Comparison of ENCODE assay signal across 10 mouse cellular contexts in genomic region chr2:158258005-158258418, GRCm38 (mm10). TPM values are rescaled to one million over a fixed set of nuclear protein-coding genes. Genes with fewer than 3 reads are reported as not detected.
DNase-seq lines count a peak whose midpoint lies in the region; ATAC-seq and TF ChIP-seq lines count a peak whose summit lies in the region.
"Had no signal": no experiment of that assay in that cellular context is flagged by ENCODE, and none has a peak within 500 bp of the region (broad histone marks: within the 10 kb centered on the region; RNA-seq: fewer than 3 reads in every experiment).

Gene Bpi, plus strand, starts transcription at chr2:158258094.

- no peaks in the 10 kb centered on the region for H3K9me3 ChIP-seq in kidney, embryonic 16.5 days (ENCODE audit: low read length)
- no peaks in the 10 kb centered on the region for H3K9me3 ChIP-seq in embryonic facial prominence, embryonic 14.5 days (ENCODE audit: control insufficient read depth, low read length)
- no peaks in the 10 kb centered on the region for H3K9me3 ChIP-seq in megakaryocyte, embryonic 14.5 days

- no peaks in the 10 kb centered on the region for H3K36me3 ChIP-seq in kidney, embryonic 16.5 days (ENCODE audit: insufficient read depth, low read length)
- H3K36me3 ChIP-seq in kidney, adult 2 months (ENCODE audit: control insufficient read depth, insufficient read depth, low read length) = no peaks in the 10 kb centered on the region
- no peaks in the 10 kb centered on the region for H3K36me3 ChIP-seq in embryonic facial prominence, embryonic 14.5 days (ENCODE audit: control insufficient read depth, insufficient read depth, low read length)
- no peaks in the 10 kb centered on the region for H3K36me3 ChIP-seq in megakaryocyte, embryonic 14.5 days (replicated peaks; ENCODE audit: low read length)

- peak within 1 kb of the TSS; percentile 34; the same call in 1 of the 2 replicates for H3K9ac ChIP-seq in kidney, embryonic 16.5 days (replicated peaks; ENCODE audit: low read length)
- no peak within 1 kb of the TSS; the same call in 1 of the 2 replicates for H3K9ac ChIP-seq in embryonic facial prominence, embryonic 14.5 days (ENCODE audit: low read depth, low read length)

- H3K4me2 ChIP-seq in kidney, embryonic 16.5 days (replicated peaks; ENCODE audit: low read depth, low read length) = peak within 1 kb of the TSS; percentile 42
- peak within 1 kb of the TSS; percentile 32 for H3K4me2 ChIP-seq in embryonic facial prominence, embryonic 14.5 days (ENCODE audit: low read depth, low read length)

- peak within 1 kb of the TSS; percentile 6; the same call in 1 of the 2 replicates for H3K4me3 ChIP-seq in kidney, embryonic 16.5 days (ENCODE audit: low read length)
- H3K4me3 ChIP-seq in kidney, adult 2 months (ENCODE audit: insufficient read depth, low read depth, low read length) = no peak within 1 kb of the TSS
- no peak within 1 kb of the TSS for H3K4me3 ChIP-seq in embryonic facial prominence, embryonic 14.5 days (ENCODE audit: low read depth, low read length)
- H3K4me3 ChIP-seq in megakaryocyte, embryonic 14.5 days (replicated peaks) = peak within 1 kb of the TSS; percentile 72

- DNase-seq in kidney, adult 2 months = no peak
- peak; percentile 16 for DNase-seq in ES-CJ7 (ENCODE audit: low read depth, low spot score)
- peak; percentile 19 for DNase-seq in embryonic facial prominence, embryonic 14.5 days (ENCODE audit: low spot score)
- no peak for DNase-seq in ovary, postnatal 10 days (ENCODE audit: low spot score)
- DNase-seq in left cerebral cortex, adult 9 months (ENCODE audit: low spot score in 2 of 2) = no peak
- no peak for DNase-seq in T-cell, adult 2 months (ENCODE audit: low spot score)

- H3K27me3 ChIP-seq in kidney, embryonic 16.5 days (ENCODE audit: insufficient read depth, low read length) = no peaks in the 10 kb centered on the region
- no peaks in the 10 kb centered on the region for H3K27me3 ChIP-seq in kidney, adult 2 months (replicated peaks; ENCODE audit: control insufficient read depth, insufficient read depth, low read length)
- H3K27me3 ChIP-seq in embryonic facial prominence, embryonic 14.5 days (replicated peaks; ENCODE audit: control insufficient read depth, insufficient read depth, low read length) = no peaks in the 10 kb centered on the region
- H3K27me3 ChIP-seq in megakaryocyte, embryonic 14.5 days (replicated peaks) = peaks cover 72% of the 10 kb centered on the region

- H3K27ac ChIP-seq in kidney, embryonic 16.5 days (ENCODE audit: low read length) = no peak within 1 kb of the TSS
- no peak within 1 kb of the TSS for H3K27ac ChIP-seq in kidney, adult 2 months (ENCODE audit: insufficient read depth, low read depth, low read length)
- H3K27ac ChIP-seq in embryonic facial prominence, embryonic 14.5 days (replicated peaks; ENCODE audit: low read depth, low read length) = 0 out of 2 replicates have a peak within 1 kb of the TSS, but pooled peaks have one; percentile 34

- 55% methylated on average over 18 of the region's 18 CpGs for WGBS in kidney, embryonic 16.5 days
- WGBS in kidney, adult 2 months = 56% methylated on average over 18 of the region's 18 CpGs
- 55% methylated on average over 16 of the region's 18 CpGs for WGBS in embryonic facial prominence, embryonic 14.5 days

- 0 out of 2 replicates have a peak, but pooled peaks have one; percentile 32 for ATAC-seq in kidney, embryonic 16.5 days (ENCODE audit: low FRiP score, low TSS enrichment)
- 0 out of 2 replicates have a peak, but pooled peaks have one; percentile 50 for ATAC-seq in embryonic facial prominence, embryonic 14.5 days (ENCODE audit: low read depth)
- ATAC-seq: activated CD4-positive, CD25-positive, alpha-beta regulatory T cell, adult 4 months had no signal

- peaks cover 24% of the 10 kb centered on the region for H3K4me1 ChIP-seq in kidney, embryonic 16.5 days (ENCODE audit: insufficient read depth, low read length)
- no peaks in the 10 kb centered on the region for H3K4me1 ChIP-seq in kidney, adult 2 months (ENCODE audit: control insufficient read depth, insufficient read depth, low read length)
- peaks cover 16% of the 10 kb centered on the region for H3K4me1 ChIP-seq in embryonic facial prominence, embryonic 14.5 days (ENCODE audit: control insufficient read depth, insufficient read depth, low read length)
- H3K4me1 ChIP-seq in megakaryocyte, embryonic 14.5 days = peaks cover 9% of the 10 kb centered on the region

- no peak for TF ChIP-seq CTCF in kidney, adult 2 months (conservative IDR thresholded peaks at IDR 0.05; ENCODE audit: insufficient read depth, insufficient read length, low read depth, low read length)

- TF ChIP-seq POLR2A in kidney, adult 2 months (IDR thresholded peaks at IDR 0.05; ENCODE audit: low read depth, low read length) = no peak

RNA-seq across cellular contexts. Expression of gene Bpi, which starts in this region (rescaled TPM):
- 0.18 TPM in 1 of 2 replicates, not detected in the other for polyA plus RNA-seq in kidney, embryonic 16.5 days (2015; fragmentation: Nextera tagmentation; extraction: Ambion mirVana)
- polyA plus RNA-seq in kidney, adult 2 months (2012; rRNA removed) = 0.06 and 0.07 TPM in 2 replicates
- not detected in 2 replicates for polyA plus RNA-seq in embryonic facial prominence, embryonic 14.5 days (2014; fragmentation: Nextera tagmentation; extraction: Ambion mirVana)
- not detected in 2 replicates for polyA plus RNA-seq in megakaryocyte, embryonic 14.5 days (2012; ENCODE audit: insufficient read depth, low replicate concordance)
- polyA plus RNA-seq: activated CD4-positive, CD25-positive, alpha-beta regulatory T cell, adult 4 months; cortical plate, adult 2 months had no signal

Comparison
In these comparisons a context has a peak if more than half of its experiments do, and no peak if none do; other contexts are left out.
1. Peak in ATAC-seq, H3K4me3 ChIP-seq, H3K9ac ChIP-seq and H3K4me2 ChIP-seq in kidney, embryonic 16.5 days; RNA of the gene not detected or under 1 TPM.
2. Peak in DNase-seq, ATAC-seq, H3K27ac ChIP-seq and H3K4me2 ChIP-seq in embryonic facial prominence, embryonic 14.5 days; RNA of the gene not detected or under 1 TPM.